Mouse (Mus musculus) liver, adult 2 months (tissue): Measurements from ENCODE around the gene Spsb3. TPM values are rescaled to one million over a fixed set of nuclear protein-coding genes. Genes with fewer than 3 reads are reported as not detected.

Source experiments
- DNase-seq: peaks from one replicate; pipeline ENCODE4 v3.0.0-alpha.2; 2011; ENCODE audit warnings: low read depth, low spot score; ENCODE audit errors: extremely low read depth
- H3K27ac ChIP-seq: fragments of 200-500 bp; replicated peaks from 2 replicates; pipeline ENCODE4 v1.5.1; 2012; ENCODE audit warnings: low read depth, mild to moderate bottlenecking, control low read depth, inconsistent platforms, low read length; ENCODE audit not compliant: insufficient read depth
- H3K27me3 ChIP-seq: fragments of 200-500 bp; 2 replicates; pipeline ENCODE4 v1.6.1; 2012; ENCODE audit warnings: mild to moderate bottlenecking, moderate library complexity, low read length, inconsistent platforms; ENCODE audit not compliant: control insufficient read depth, insufficient read depth
- H3K36me3 ChIP-seq: fragments of 200-500 bp; 2 replicates; pipeline ENCODE4 v1.6.1; 2012; ENCODE audit warnings: low read length, inconsistent platforms; ENCODE audit not compliant: control insufficient read depth, insufficient read depth
- H3K4me1 ChIP-seq: fragments of 200-500 bp; 2 replicates; pipeline ENCODE4 v1.6.1; 2011; ENCODE audit warnings: low read length; ENCODE audit not compliant: control insufficient read depth, insufficient read depth
- H3K4me3 ChIP-seq: fragments of 200-500 bp; 2 replicates; pipeline ENCODE4 v1.5.1; 2011; ENCODE audit warnings: low read depth, mild to moderate bottlenecking, control low read depth, low read length, moderate library complexity; ENCODE audit not compliant: insufficient read depth
- H3K79me2 ChIP-seq: fragments of 200-500 bp; 2 replicates; pipeline ENCODE4 v1.6.1; 2012; ENCODE audit warnings: inconsistent platforms, mild to moderate bottlenecking, low read length, moderate library complexity; ENCODE audit not compliant: control insufficient read depth, insufficient read depth
- H3K9ac ChIP-seq: fragments of 200-500 bp; 2 replicates; pipeline ENCODE4 v1.6.1; 2012; ENCODE audit warnings: low read depth, mild to moderate bottlenecking, control low read depth, inconsistent platforms, low read length
- CTCF ChIP-seq: fragments of 200-500 bp; IDR thresholded peaks from 2 replicates; pipeline ENCODE4 v1.5.1; 2011; ENCODE audit warnings: low read depth, low read length, control low read depth
- POLR2A ChIP-seq: fragments of 200-500 bp; IDR thresholded peaks from 2 replicates; pipeline ENCODE4 v1.6.1; 2011; ENCODE audit warnings: low read length, control low read depth; ENCODE audit not compliant: insufficient read depth; ENCODE audit errors: extremely low read depth
- WGBS: fragments of 180-500 bp; shearing (Covaris S2); methylation state at CpG from one replicate; pipeline ENCODE4 v1.1.7; 2018; 5-methylcytosine and 5-hydroxymethylcytosine counted together
- polyA plus RNA-seq: library from polyadenylated mRNA; depleted of rRNA; stranded (reverse); fragments of >200 nt; gene quantifications from 2 replicates; pipeline ENCODE4 v1.2.3, GENCODE M21; 2012
- total RNA-seq: library from RNA; depleted of rRNA; stranded (reverse); fragments of >200 nt; gene quantifications from 2 replicates; pipeline ENCODE4 v1.2.3, GENCODE M21; 2014

Gene Spsb3
- total and polyA plus RNA-seq, 2 experiments: 8.7 to 42.4 TPM

DNA sequence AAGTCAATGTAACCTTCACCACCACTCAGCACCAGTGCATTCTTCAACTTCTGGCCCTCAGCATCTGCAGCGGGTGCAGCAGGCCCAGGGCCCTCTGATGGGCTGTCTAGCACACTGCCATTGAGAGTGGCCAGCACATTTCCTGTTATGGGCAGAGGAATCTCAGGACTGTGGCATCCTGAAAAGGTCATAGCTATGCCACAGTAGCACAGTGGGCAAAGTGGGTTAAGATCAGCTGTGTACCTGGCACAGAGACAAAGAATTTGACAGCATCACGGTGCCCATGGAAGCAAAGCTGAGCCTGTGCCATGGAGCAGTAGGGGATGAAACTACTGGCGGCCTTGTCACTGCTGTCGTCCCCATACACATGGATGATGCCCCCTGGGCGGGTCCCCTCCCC is 12.7 kb downstream of the Spsb3 start:
- 75% methylated on average over 5 of the region's 5 CpGs for WGBS
- Histone ChIP-seq H3K27ac (no peak overlapping the region), H3K27me3 (no peaks in the 10 kb centered on the region), H3K9ac (no peak overlapping the region), H3K4me1 (peaks cover 14% of the 10 kb centered on the region), H3K4me3 (no peak overlapping the region), H3K79me2 (peaks cover 11% of the 10 kb centered on the region; the same call in 1 of the 2 replicates), H3K36me3 (peaks cover 17% of the 10 kb centered on the region)
- TF ChIP-seq POLR2A (no peak), CTCF (no peak)
- DNase-seq: no peak

DNA sequence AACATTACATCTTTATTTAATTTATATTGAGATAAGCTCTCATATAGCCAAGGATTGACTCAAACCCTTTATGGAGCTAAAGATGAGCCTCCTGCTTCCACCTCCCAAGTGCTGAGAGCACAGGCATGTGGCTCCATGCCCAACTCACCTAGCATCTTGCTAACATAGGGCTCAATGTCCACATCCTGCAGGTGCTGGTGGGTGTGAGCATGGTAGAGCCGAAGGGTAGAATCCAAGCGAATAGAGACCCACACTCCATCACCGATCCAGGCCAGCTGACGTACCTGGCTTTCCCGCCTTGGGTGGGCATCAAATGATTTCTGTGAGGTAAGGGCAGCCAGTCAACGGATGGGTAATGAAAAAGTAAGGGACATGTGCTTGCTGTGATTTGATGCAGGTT is 13.6 kb downstream of the Spsb3 start:
- Histone ChIP-seq H3K79me2 (peaks cover 9% of the 10 kb centered on the region; the same call in 1 of the 2 replicates), H3K9ac (no peak overlapping the region), H3K4me1 (peaks cover 11% of the 10 kb centered on the region), H3K27me3 (no peaks in the 10 kb centered on the region), H3K36me3 (peaks cover 20% of the 10 kb centered on the region), H3K4me3 (no peak overlapping the region), H3K27ac (no peak overlapping the region)
- WGBS: 94% methylated on average over 6 of the region's 6 CpGs
- DNase-seq: no peak
- no peak for TF ChIP-seq POLR2A

DNA sequence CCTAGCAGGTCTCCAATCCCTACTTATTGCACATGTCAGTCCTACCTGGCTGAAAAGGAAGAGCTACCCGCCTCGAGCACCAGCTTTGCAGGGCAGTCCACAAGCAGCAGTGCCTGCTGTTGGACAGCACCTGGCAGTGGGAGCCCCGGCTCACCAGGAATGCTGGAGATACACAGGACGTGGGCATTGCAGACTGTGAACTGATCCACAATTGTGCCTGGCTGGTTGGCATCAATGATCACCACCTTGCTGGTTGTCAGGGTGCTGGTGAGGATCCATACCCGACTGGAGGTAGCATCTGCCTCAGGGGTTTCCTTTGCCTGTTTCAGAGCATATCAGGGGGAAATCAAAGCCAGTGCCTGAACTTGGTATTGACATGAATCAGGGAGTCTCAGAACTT is 15.7 kb downstream of the Spsb3 start:
- Histone ChIP-seq H3K27ac (no peak overlapping the region), H3K4me3 (no peak overlapping the region), H3K27me3 (no peaks in the 10 kb centered on the region), H3K79me2 (no peaks in the 10 kb centered on the region), H3K4me1 (peaks cover 4% of the 10 kb centered on the region), H3K9ac (no peak overlapping the region), H3K36me3 (peaks cover 29% of the 10 kb centered on the region)
- WGBS: 94% methylated on average over 5 of the region's 5 CpGs
- DNase-seq: no peak
- no peak for TF ChIP-seq CTCF
- TF ChIP-seq POLR2A: no peak

DNA sequence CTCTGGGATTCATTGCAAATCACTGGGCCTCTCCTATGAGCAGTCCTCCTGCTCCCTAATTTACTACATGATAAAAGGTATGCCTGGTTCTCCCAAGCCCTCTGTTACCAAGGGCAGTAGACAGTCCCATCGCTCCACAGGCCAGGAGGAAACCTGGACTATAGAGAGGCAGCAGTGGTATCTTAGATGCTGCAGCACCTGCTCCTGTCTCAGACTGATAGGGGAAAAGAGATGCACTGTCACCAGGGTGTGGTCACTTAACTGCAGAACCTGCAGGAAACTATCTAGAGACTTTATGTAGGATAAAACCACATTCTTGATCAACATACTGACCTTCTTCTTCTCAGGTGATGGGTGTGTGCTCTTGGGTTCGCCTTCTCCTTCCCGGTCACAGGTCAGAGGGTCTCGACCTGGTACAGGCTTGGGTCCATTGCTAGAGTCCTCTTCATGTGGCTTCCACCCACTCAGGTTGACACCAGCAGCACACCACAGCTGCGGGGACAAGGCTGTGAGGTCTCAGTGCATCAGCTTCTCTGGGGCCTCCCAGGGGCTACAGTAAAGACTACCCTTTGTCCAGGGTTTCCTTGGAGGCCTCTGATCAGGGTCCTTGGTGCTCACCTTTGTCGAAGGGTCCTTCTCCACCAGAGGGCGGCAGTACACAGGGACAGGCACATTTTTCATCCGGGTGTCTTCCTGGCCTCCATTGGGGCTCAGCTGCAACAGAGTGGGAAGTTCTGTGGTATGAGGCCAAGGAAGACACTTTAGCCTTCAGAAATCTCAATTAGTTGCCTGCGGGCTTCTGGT is 16.4 kb downstream of the Spsb3 start:
- peaks cover 29% of the 10 kb centered on the region for H3K36me3 ChIP-seq
- 77% methylated on average over 9 of the region's 9 CpGs for whole genome bisulfite sequencing
- no peak for DNase-seq
- H3K4me1 ChIP-seq: peaks cover 4% of the 10 kb centered on the region; the same call in 1 of the 2 replicates
- peak; percentile 56 for TF ChIP-seq CTCF
- no peak for TF ChIP-seq POLR2A
- no peak overlapping the region for H3K27ac ChIP-seq
- no peaks in the 10 kb centered on the region for H3K79me2 ChIP-seq
- no peak overlapping the region for H3K4me3 ChIP-seq
- H3K9ac ChIP-seq: no peak overlapping the region
- no peaks in the 10 kb centered on the region for H3K27me3 ChIP-seq

DNA sequence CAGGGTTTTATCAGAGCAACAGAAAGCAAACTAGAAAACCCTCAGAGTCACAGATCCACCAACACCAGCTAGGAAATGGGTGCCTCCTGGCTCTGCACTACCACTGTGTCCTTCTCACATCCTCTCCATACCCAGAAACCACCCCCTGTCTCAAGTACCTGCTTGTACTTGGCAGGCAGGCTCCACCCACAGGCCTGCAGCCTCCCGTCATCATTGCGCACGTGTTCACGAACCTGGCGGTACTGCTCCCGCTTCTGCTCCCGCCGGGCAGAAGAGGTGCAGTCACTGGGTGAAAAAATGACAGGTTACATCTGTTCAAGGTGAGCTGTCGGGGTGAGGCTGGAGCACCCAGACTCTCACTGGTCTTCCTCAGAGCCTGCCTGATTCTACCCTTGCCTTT is 17.3 kb downstream of the Spsb3 start:
- WGBS: 93% methylated on average over 9 of the region's 9 CpGs
- Histone ChIP-seq H3K4me3 (no peak overlapping the region), H3K27ac (no peak overlapping the region), H3K36me3 (peaks cover 32% of the 10 kb centered on the region), H3K27me3 (no peaks in the 10 kb centered on the region), H3K4me1 (peaks cover 4% of the 10 kb centered on the region; the same call in 1 of the 2 replicates), H3K79me2 (no peaks in the 10 kb centered on the region), H3K9ac (no peak overlapping the region)
- DNase-seq: no peak
- no peak for TF ChIP-seq CTCF
- no peak for TF ChIP-seq POLR2A

DNA sequence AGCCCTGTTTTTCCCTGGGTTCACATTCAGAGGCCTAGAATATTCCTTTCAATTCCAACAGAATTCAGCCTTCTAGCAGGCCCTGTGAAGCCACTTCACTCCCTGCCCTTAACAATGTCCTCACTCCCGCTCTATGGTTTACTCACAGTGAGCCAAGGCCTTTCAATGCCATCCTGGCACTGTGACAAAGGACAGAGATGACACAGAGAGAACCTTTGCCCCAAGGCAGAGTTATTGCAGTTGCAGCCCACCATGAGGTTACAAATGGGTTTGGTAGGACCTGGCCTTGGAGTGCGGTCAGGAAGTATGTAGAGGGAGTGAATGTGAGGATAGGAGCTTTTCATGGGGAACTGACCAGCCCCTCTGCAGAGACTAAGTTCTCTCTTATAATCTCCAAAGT is 21.1 kb downstream of the Spsb3 start:
- H3K4me3 ChIP-seq: no peak overlapping the region
- H3K27ac ChIP-seq: no peak overlapping the region
- no peaks in the 10 kb centered on the region for H3K79me2 ChIP-seq
- no peaks in the 10 kb centered on the region for H3K27me3 ChIP-seq
- TF ChIP-seq CTCF (no peak), POLR2A (no peak)
- 49% methylated on average over 2 of the region's 2 CpGs for WGBS
- H3K9ac ChIP-seq: no peak overlapping the region
- peaks cover 43% of the 10 kb centered on the region for H3K36me3 ChIP-seq
- peaks cover 4% of the 10 kb centered on the region; the same call in 1 of the 2 replicates for H3K4me1 ChIP-seq
- peak; percentile 72 for DNase-seq
